Mouse (Mus musculus) frontal cortex, postnatal 25 days (tissue): ENCODE measurements around the gene Mta1.

Experiments used
- DNase-seq, 2 experiments: peaks; one replicate each; pipeline ENCODE4 v3.0.0; 2022; ENCODE audit warnings: low spot score in 2 of 2

Mta1 gene

DNA sequence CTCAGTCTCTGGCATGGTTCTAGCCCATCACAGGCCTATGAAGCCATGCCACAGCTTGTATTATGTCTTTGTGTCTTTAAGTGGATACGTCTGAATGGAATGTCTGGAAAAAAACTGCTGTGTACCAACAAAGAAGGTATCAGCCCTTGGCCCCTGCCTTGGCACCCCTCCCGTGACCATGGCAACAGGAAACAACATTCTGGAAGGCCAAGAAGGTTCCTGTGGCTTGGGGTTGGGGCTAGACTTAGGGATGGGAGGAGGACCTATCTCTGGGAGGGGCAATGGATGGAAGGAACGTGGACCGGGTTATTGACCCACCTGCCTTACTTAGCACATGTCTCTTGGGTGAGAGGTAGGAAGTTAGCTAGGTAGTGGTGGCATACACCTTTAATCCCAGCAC is 51.3 kb downstream of the Mta1 start:
- DNase-seq, result no peak

DNA sequence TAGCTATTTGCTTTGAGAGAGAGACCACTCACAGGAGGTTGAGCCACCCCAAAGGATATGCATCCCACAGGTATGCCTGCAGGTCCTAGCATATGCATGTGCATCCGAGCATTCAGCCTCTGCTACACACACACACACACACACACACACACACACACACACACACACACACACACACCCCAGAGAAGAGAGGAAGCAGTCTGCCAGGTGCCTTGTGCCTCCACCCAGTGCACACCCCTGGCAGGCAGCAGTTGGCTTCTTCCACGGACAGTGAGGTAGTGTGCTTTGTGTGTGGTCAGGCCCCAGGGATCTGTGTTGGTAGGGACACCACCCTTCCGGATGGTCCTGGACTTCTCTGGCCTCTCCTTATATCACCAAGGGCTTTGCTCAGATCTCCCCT is 51.8 kb downstream of the Mta1 start:
- DNase-seq, result no peak

DNA sequence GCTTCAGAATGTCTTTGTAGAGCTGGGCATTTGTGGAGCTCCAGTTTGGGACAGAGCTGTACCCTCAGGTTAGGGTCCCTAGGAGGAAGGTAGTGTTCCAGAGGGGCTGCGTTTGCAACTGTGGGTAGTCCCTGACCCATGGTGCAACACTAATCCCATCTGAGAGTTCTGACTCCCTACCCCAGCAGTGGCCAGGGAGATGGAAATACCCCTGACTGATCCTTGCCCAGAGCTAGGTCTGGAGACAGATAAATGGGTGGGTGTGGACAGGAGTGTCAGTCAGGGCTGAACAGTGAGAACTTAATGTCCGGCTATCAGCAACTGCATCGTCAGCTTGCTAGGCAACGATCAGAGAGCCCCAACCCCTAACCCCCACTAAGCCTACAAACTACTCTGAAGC is 52.5 kb downstream of the Mta1 start:
- no peak for DNase-seq

DNA sequence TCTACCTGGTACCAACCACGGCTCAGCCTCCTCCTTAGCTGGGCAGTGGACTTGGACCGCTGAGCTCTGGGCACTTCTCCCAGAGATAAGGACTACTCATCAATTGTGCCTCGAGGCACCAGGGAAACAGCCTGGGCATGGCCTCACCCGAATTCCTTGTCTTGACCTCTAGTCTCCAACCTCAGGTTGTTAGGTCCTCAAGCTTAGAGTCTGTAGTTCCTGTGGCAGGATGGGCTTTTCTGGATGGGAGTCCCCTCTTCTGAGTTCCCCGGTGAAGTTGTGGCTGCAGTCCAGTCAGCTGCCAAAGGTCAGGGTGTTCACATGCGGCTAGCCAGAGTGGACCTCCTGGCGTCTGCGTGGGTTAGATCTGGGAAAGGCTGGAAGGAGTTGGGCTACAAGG is 53.0 kb downstream of the Mta1 start:
- DNase-seq, result no peak

DNA sequence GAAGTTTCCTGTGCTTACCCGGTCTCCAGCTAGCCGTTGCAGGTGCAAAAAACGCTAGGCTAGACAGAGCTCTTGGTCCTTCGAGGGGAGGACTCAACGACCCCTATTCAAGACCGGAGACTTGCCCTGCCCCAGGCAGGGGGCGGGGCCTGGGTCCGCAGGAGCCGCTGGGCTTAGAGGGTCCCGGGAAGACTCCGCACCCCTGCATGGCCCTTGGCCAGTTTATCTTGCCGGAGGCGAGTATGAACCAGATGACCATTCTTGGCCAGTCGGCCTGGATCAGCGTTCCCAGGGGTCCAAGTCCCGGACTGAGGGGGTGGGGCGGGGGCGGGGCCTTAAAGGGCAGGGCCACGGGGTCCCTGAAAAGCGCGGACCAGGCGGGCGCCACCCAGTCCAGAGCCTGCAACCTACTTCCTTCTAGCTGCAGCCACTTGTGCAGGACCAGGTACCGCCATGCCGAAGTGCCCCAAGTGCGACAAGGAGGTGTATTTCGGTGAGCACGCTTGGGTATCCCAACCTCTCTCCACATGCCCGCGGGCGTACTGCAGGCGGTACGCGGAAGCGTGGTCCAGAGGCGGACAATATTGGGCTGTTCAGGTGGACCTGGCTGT is 53.7 kb downstream of the Mta1 start:
- no peak for DNase-seq

DNA sequence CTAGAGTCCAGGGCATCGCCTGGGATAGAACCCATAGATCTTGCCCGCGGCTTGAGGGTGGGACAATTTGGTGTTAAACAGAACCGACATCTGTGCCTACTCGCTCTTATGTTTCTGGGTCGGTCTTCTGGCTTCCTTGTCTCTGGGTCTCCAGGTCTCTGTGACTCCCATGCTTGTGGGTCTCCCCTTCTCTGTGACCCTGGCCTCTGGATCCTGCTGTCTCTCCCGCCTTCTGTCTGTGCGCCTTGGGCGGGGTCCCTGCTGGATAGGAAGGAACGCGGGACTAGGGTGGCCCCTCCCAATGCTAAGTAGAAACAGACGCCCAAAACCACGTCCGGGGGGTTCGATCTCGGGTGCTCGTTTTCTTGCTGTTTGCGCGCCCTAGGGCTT is 54.2 kb downstream of the Mta1 start:
- DNase-seq, result no peak

DNA sequence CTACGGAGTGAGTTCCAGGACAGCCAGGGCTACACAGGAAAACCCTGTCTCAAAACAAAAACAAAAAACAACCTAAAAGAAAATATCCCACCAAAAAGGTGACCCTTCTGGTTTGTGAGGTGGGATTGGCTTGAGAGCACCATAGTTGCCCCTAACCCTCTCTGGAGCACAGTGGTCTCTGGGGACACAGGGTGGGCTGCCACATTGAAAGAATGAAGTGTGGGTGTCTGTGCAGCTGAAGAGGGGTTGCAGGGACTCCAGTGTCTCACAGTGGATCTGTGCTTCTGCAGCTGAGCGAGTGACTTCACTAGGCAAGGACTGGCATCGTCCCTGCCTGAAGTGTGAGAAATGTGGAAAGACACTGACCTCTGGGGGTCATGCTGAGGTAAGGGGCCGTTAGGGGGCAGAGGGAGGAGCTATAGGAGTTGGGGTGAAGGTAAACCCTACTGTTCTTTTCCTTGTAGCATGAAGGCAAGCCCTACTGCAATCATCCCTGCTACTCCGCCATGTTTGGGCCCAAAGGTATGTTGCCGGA is 55.0 kb downstream of the Mta1 start:
- no peak for DNase-seq

DNA sequence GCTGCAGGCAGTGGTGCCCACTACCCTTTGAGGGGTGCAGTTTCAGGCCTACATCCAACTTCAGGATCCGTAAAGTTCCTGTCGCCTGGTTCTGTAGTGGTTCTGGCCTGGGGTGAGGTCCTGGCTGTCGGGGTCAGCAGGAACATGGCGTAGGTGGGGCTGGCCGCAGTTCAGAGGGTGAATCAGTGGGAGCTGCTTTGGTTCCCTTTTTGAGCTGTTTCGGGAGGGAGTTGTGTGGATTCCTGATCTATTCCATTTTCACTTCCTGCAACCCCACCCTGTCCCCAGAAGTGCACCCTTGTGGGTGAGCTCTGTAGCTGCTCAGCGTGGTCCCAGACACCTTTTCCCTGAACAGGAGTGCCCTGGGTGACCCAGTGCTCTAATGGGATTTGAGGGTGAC is 55.9 kb downstream of the Mta1 start:
- DNase-seq, result no peak

DNA sequence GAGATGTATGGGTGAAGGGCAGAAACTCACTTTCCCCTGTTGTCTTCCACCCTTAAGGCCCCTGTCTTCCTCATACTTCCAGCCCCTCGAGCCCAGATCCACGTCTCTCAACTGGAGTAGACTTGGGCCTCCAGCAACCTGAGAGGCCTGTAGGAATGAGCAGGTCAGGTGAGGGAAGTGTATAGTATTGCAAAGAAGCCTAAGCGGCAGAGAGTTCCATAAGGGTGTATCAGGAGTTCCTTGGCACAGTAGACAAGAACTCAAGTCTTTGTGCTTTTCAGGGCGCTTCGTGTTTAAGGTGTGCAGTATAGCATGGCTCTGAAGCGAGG is 56.6 kb downstream of the Mta1 start:
- no peak for DNase-seq

DNA sequence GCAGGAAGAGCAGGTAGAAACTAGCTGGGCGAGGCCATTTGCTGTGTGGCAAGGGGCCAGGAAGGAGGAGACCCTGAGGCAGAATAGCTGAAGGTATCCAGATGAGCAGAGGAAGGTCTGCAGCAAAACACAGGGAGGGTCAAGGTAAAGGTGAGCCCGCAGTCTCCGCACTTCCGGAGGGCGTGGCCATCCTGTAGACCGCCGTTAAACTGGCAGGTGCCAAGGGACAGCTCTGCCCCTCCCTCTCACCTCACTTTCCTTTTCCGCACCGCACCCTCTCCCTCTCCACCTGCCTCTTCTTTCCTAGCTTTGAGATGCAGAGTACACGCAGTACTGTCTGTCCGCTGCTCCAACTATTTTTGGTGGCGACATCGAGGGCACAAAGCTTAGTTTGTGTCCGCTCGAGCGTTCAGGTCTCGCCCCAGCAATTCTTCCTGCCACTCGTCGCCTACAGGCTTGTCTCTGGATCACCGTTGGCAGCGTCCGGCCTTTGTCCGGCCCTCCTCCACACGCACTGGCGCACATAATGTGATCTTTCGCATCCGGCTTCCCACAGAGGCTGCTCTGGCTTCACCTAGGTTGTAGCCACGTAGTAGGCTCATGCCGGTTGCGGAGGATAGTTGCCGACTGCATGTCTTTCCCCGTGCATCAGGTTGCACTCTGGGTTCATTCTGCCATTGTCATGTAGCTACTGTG is 57.1 kb downstream of the Mta1 start:
- no peak for DNase-seq

DNA sequence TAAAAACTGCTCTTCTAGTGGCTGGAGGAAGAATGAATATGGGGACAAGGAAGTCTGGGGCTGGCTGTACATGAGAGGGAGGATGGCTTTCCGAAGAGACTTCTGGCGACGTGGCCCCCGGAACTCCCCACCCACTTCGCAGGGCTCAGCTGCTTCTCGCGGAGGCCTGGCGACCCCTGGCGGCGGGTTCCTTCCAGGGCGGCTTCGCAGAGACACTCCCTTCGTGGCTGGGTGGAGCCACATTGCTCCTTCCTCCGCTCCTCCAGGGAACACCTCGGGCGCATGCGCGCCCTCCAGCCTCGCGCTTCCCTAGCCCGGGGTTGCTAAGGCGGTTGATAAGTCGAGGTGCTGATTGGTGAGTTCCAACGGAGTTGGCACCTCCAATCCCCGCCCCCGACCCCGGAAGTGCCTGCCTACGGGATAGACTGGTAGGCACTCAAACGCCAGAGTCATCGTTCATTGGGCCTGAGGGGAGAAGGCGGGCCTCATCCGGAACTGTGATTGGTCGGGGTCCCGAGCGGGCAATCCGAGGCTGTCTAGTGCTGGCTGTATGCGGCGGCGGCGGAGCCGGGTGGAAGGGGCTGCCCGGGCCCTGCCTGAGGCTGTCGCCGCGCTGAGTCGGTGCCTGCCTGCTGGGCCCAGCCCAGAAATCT is 57.9 kb downstream of the Mta1 start, which contains the start of gene Tedc1:
TSS of gene Tedc1 (plus strand) at position 535 of the 653 bp plus-strand sequence.
- peak; percentile 99 for DNase-seq

DNA sequence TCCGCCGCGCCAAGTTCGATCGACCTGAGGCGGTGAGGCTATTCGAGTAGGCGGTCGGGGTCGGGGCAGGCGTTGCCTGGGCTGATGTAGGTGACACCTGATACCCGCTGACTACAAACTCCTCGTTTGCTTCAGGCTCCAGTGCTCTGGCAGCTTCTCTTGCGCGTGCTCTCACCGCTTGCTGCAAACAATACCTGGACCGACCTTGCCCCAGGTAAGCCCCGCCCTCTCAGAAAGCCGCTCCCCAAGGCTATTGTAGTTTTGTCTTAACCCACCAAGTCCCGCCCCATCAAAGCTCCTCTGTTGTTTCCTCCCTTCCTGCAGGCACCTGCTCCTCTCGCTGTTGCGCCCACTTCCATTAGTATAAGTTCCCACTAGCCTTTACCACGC is 58.5 kb downstream of the Mta1 start:
- no peak for DNase-seq

DNA sequence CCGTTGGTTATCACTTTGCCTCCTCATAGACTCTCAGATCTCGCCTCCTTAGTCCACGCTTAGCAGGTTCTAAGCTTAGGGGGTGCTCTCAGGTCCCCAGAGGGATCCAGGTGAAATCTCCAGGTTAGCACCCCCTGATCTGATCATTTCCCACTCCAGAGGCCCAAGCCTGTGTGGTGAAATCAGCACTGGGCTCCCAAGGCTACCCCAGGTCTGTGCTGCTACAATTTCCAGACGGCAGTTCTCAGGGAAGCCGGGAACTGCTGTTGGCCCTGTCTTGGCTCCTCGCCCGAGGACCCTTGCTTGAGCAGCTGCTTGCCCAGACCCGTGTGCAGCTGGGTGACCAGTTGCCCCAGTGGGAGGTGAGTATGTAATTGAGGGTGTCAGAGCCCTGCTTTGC is 58.9 kb downstream of the Mta1 start:
- DNase-seq, result no peak

DNA sequence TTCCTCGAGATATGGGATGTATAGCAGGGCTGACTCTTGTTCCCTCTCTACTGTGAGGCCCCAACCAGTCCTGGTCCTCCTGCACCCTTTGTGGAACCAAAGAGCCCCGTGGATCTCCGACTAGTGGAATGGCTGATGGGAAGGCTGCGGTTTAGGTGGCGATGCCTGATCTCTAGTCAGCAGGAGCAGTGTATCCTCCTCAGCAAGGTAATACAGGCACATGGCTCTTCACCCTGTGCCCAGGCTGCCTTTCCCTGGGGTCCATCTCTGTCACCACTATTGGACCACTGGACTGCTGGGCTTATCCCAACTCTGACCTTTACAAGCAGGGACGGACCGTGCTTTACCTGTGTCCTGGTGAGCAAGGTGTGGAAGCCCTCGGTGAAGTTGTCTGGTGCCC is 59.4 kb downstream of the Mta1 start:
- DNase-seq, result no peak

DNA sequence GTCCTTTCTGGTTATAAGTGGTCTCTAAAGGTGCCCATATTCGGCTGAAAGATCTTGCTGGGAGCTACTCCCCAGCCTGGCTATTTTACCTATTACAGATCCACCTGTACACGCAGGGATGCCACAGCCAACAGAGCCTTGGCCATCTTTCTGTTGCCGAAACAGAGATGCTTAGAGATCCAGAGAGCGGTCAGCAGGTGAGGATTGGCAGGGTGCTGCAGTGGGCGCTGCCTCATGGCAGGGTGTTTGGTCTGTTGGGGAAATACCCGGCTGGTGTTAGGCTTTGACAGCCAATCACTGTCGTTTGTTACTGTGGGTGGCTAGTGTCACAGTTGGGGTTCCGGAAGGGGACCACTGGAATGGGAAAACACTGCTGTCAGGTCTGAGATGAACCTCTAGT is 59.9 kb downstream of the Mta1 start:
- DNase-seq, result no peak

DNA sequence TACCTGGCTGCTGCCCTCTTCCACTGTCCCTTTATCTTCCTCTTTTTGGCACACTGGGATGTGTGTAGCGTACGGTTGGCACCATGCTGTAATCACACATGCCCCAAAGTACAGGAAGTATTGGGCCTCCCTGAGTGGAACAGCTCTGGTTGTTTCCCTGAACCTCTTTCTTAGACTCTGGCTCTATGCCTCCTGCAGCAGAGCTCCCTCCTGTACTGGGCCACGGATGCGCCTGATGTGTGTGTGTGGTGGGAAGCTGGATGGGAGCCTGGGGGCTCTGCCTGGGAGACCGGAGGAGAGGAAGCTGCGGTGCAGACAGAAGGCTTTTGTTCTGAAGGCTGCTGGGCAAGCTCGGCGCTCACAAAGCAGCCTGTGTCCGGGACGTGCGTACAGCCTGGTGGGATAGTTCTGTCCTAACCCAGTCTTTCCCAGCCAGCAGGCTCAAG is 65.5 kb downstream of the Mta1 start:
- DNase-seq, result no peak

DNA sequence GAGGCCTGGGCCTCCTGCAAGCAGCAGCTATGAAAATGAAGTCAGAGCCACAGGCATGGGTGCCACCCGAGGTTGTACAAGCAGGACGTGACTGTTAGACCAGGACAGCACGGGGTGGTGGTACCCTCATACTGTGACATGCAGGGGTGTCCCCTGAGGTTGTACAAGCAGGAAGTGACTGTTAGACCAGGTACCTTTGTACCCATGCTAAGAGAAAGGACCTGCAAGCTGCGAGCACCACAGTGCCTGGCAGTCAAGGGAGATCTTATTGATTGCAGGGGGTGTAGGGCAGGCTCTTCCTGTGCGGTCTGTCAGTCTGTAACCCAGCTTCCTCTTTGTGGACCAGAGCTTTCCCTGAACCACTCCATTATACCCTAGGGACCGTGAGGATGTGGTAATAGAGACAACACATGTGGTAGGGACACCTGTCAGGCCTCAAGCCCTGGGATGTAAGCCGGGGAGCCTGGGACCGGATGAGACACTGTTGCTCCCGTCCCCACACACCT is 70.0 kb downstream of the Mta1 start:
- DNase-seq, result no peak

DNA sequence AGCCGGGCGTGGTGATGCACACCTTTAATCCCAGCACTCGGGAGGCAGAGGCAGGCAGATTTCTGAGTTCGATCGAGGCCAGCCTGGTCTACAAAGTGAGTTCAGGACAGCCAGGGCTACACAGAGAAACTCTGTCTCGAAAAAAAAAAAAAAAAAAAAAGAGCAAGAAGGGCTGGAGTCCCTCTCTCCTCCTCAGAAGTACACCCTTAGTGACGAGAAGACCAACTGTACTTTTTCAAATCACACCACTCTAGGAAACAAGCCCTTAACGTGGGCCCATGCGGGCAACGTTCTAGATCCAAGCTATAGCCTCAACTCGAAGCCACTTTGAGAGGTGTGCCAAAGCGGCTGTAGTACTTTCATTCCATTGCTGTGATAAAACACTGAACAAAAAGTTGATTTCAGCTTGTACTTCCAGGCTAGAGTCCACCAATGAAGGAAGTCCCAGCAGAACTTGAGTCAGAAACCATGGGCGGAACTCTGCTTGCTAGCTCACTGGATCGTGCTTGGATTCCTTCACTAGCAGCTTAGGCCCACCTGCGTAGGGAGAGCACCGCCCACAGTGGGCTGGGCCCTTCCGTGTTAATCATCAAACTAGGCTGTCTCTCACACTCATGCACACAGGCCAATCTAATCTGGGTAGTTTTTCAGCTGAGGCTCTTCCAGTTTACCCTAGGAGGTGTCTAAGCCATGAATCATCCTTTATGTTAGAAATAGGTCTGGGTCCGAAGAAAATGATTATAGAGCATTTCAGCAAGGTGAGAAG is 79.1 kb downstream of the Mta1 start:
- no peak for DNase-seq

DNA sequence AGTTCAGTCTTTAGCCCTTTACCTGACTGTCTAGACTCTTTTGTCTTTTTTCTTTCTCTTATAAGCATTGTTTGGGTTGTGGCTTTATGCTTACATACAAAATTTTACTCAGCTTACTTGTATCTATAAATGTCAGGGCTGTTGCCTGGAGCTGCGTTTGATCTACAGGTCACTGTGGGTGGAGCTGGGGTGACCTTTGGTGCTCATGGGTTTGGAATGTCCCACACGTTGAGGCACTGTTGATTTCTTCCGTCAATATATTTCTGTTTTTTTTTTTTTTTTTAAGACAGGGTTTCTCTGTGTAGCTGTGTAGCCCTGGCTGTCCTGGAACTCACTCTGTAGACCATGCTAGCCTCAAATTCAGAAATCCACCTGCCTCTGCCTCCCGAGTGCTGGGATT is 82.9 kb downstream of the Mta1 start:
- DNase-seq, result no peak

DNA sequence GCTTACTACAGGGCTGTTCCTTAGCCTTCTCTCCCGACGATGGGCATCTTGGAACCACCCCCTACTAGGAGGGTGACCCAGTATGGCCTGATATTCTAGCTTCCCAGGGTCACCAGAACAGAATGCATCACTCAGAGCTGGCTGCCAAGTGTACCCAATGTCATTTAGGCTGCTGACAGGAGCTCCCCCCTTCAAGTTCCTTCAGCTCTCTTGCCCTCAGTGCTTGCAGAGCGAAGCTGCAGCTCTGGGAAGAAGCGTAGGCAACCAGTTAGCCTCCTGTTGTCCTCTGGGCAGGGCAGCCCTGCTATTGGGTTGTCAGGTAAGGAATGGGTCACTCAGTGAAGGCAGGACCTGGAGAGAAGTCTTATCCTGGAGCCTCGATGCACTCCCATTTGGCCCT is 86.9 kb downstream of the Mta1 start:
- DNase-seq, result no peak

DNA sequence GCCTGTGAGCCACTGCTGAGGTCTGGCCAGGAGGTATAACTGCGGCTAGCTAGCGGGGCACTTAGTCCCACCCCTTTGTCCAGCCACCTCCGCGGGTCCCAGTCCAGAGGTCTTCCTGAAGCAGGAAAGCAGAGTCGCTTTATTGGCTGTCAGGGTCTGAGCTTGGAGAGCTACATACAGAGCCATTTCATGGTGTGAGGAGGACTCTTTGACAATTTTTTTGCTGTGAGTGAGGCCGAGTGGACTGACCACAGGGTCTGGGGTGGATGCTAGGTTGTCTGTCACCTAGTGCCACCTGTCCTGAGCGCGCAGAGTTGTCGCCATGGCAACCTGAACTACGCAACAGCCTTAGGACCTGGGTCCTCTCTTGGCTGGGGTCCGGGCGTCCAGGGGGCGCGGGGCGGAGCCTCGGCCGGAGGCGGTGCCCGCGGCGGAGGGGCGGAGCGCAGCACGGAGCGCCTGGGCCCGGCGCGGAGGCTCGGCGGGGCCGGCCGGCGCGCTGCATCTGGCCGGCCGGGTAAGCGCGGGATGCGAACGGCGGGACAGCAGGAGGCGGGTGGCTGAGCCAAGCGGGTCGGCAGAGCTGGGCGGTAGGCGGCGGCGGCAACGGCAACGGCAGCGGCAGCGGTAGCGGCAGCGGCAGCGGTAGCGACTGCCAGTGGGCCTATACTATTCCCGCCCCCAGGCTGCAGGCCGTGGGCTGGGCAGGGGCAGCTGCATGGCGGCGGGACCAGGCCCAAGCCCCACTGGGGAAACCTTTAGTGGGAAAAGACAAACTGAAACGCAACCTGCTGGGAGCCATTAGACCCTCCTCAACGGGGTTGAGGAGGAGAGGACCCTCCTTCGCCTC is 87.6 kb downstream of the Mta1 start, which contains the start of gene Tmem121:
TSS of gene Tmem121 (plus strand) at position 489 of the 850 bp plus-strand sequence.
- peak in 1 of 2 experiments; percentile 27 for DNase-seq
